Mouse (Mus musculus): ENCODE data around the gene Soat1. TPM values are rescaled to one million over a fixed set of nuclear protein-coding genes. Genes with fewer than 3 reads are reported as not detected.

Gene Soat1
- polyA plus RNA-seq, 1 experiment, result 26.0 TPM

DNA sequence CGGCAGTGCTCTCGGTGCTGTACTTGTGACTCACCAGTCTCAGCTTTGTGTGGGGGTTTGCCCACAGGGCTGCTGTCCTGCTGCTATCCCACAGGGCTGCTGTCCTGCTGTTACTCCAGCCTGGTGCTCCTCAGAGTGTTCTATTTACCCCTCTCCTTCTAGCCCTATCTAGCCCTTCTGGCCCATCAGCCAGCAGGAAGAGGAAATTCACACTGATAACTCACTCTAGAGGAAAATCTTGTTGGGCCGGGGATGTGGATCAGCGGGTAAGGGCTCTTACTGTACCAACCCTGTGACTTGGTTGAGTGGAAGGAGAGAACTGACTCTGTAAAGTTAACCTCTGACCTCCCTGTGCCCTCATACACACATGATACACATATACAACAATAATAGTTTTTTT lies 81.0 kb downstream of the Soat1 start:
- 73% methylated on average over 4 of the region's 4 CpGs for WGBS
- H3K27ac ChIP-seq (ENCODE audit: insufficient read depth, low read length), result no peak overlapping the region
- H3K27me3 ChIP-seq (ENCODE audit: control insufficient read depth, insufficient read depth, low read length), result no peaks in the 10 kb centered on the region
- no peak for DNase-seq (ENCODE audit: low read depth in 1 of 2, low spot score in 2 of 2)
- no peaks in the 10 kb centered on the region for H3K4me1 ChIP-seq (ENCODE audit: control insufficient read depth, insufficient read depth, insufficient read length)
- no peak overlapping the region for H3K4me3 ChIP-seq (ENCODE audit: extremely low read depth, insufficient read depth, insufficient read length)
- H3K36me3 ChIP-seq (ENCODE audit: control insufficient read depth, insufficient read depth, low read length), result no peaks in the 10 kb centered on the region
- TF ChIP-seq POLR2A (IDR thresholded peaks at IDR 0.05; ENCODE audit: low read depth, low read length) (no peak), CTCF (IDR thresholded peaks at IDR 0.05; ENCODE audit: extremely low read depth, insufficient read depth, insufficient read length, insufficient replicate concordance) (no peak)

DNA sequence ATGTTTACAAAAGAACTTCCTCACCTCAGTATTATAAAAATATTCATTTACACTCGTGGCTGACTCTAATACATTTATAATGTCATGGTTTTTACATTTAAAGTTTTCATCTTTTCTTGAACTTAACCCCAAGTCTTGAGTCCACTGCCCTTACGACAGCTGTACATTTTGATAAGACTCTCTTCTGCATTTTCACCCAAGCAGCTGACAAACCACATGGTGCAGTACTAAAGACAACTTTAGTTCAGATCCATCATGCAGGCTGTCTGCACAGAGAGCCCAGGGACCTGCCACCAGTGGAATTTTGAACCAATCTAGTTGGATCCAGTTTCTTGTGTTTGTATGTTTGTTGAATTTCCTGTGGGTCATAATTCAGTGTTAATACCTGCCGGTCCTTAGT lies 87.3 kb downstream of the Soat1 start:
- no peak overlapping the region for H3K27ac ChIP-seq (ENCODE audit: insufficient read depth, low read length)
- DNase-seq (ENCODE audit: low read depth in 1 of 2, low spot score in 2 of 2), result no peak
- 52% methylated on average over 3 of the region's 3 CpGs for WGBS
- H3K4me3 ChIP-seq (ENCODE audit: extremely low read depth, insufficient read depth, insufficient read length), result no peak overlapping the region
- H3K36me3 ChIP-seq (ENCODE audit: control insufficient read depth, insufficient read depth, low read length), result no peaks in the 10 kb centered on the region
- no peak for TF ChIP-seq POLR2A (IDR thresholded peaks at IDR 0.05; ENCODE audit: low read depth, low read length)
- TF ChIP-seq CTCF (IDR thresholded peaks at IDR 0.05; ENCODE audit: extremely low read depth, insufficient read depth, insufficient read length, insufficient replicate concordance), result no peak
- H3K4me1 ChIP-seq (ENCODE audit: control insufficient read depth, insufficient read depth, insufficient read length), result no peaks in the 10 kb centered on the region
- H3K27me3 ChIP-seq (ENCODE audit: control insufficient read depth, insufficient read depth, low read length), result no peaks in the 10 kb centered on the region; the same call in 1 of the 2 replicates

DNA sequence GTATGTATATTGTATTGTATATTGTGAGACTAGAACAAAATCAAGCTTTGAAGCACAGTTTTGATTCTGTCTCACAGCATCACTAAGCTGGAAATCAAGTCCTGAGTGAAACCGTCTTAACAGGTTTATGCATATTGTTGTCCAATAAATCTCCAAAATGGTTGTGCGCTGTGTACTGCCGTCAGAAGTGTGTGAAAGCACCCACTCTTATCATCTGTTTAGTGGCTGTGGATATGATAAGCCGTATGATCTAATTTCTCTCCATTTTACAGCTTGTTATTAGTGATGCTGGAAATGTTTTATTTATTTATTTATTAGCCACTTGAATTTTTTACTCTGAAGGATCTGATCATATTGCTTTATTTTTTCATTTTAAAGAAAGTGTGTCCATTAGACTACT lies 87.9 kb downstream of the Soat1 start:
- TF ChIP-seq POLR2A (IDR thresholded peaks at IDR 0.05; ENCODE audit: low read depth, low read length), result no peak
- TF ChIP-seq CTCF (IDR thresholded peaks at IDR 0.05; ENCODE audit: extremely low read depth, insufficient read depth, insufficient read length, insufficient replicate concordance), result no peak
- Histone ChIP-seq H3K36me3 (ENCODE audit: control insufficient read depth, insufficient read depth, low read length) (no peaks in the 10 kb centered on the region), H3K27ac (ENCODE audit: insufficient read depth, low read length) (no peak overlapping the region), H3K4me1 (ENCODE audit: control insufficient read depth, insufficient read depth, insufficient read length) (no peaks in the 10 kb centered on the region), H3K4me3 (ENCODE audit: extremely low read depth, insufficient read depth, insufficient read length) (no peak overlapping the region), H3K27me3 (ENCODE audit: control insufficient read depth, insufficient read depth, low read length) (no peaks in the 10 kb centered on the region; the same call in 1 of the 2 replicates)
- no peak for DNase-seq (ENCODE audit: low read depth in 1 of 2, low spot score in 2 of 2)
- 87% methylated on average over 4 of the region's 4 CpGs for WGBS

DNA sequence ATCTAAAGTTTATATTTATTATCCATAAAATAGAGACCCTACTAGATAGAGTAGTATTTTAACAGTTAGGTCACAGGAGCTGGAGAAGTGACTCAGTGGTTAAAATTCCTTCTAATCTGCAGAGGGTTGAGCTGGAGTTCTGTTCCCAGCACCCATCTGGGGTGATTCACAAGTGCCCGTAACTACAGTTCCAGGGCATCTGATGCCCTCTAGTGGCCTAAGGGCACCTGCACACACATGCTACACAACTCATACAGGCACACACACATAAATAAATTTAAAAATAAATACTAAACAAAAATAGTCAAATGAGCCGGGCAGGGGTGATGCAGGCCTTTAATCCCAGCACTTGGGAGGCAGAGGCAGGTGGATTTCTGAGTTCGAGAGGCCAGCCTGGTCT lies 92.9 kb downstream of the Soat1 start:
- WGBS, result 91% methylated on average over 3 of the region's 3 CpGs
- Histone ChIP-seq H3K27me3 (ENCODE audit: control insufficient read depth, insufficient read depth, low read length) (no peaks in the 10 kb centered on the region), H3K27ac (ENCODE audit: insufficient read depth, low read length) (no peak overlapping the region), H3K4me1 (ENCODE audit: control insufficient read depth, insufficient read depth, insufficient read length) (no peaks in the 10 kb centered on the region), H3K36me3 (ENCODE audit: control insufficient read depth, insufficient read depth, low read length) (no peaks in the 10 kb centered on the region), H3K4me3 (ENCODE audit: extremely low read depth, insufficient read depth, insufficient read length) (no peak overlapping the region)
- TF ChIP-seq POLR2A (IDR thresholded peaks at IDR 0.05; ENCODE audit: low read depth, low read length), result no peak
- no peak for TF ChIP-seq CTCF (IDR thresholded peaks at IDR 0.05; ENCODE audit: extremely low read depth, insufficient read depth, insufficient read length, insufficient replicate concordance)
- no peak for DNase-seq (ENCODE audit: low read depth in 1 of 2, low spot score in 2 of 2)

Other genes starting within 250 kb of the Soat1 start
- gene Tdrd5, start 170.7 kb downstream of the Soat1 start, polyA plus RNA-seq (2012; rRNA removed), result not detected in 2 replicates
- not detected in 2 replicates for gene Nphs2, start 163.6 kb downstream of the Soat1 start, polyA plus RNA-seq (2012; rRNA removed)
- 27.1 and 33.6 TPM in 2 replicates for gene Gm2000, start 108.3 kb downstream of the Soat1 start, polyA plus RNA-seq (2012; rRNA removed)
- gene Axdnd1, start 53.2 kb downstream of the Soat1 start, polyA plus RNA-seq (2012; rRNA removed), result not detected in 2 replicates
- 15.4 and 17.3 TPM in 2 replicates for gene Gm10031, start 49.7 kb upstream of the Soat1 start, polyA plus RNA-seq (2012; rRNA removed)
- 8.1 and 11.0 TPM in 2 replicates for gene Abl2, start 84.5 kb upstream of the Soat1 start, polyA plus RNA-seq (2012; rRNA removed)
- gene Tor3a, start 200.0 kb upstream of the Soat1 start, polyA plus RNA-seq (2012; rRNA removed), result 32.2 and 65.8 TPM in 2 replicates
- gene Fam20b, start 244.8 kb upstream of the Soat1 start, polyA plus RNA-seq (2012; rRNA removed), result 8.9 and 9.6 TPM in 2 replicates

Measured in spleen, adult 2 months (tissue).